Mouse (Mus musculus) retina, postnatal 7 days (tissue): ENCODE data around the gene Lrch4.

Source experiments
- DNase-seq: peaks from one replicate; pipeline ENCODE4 v3.0.0-alpha.2; 2012; ENCODE audit warnings: low read depth, low spot score

Gene Lrch4

DNA sequence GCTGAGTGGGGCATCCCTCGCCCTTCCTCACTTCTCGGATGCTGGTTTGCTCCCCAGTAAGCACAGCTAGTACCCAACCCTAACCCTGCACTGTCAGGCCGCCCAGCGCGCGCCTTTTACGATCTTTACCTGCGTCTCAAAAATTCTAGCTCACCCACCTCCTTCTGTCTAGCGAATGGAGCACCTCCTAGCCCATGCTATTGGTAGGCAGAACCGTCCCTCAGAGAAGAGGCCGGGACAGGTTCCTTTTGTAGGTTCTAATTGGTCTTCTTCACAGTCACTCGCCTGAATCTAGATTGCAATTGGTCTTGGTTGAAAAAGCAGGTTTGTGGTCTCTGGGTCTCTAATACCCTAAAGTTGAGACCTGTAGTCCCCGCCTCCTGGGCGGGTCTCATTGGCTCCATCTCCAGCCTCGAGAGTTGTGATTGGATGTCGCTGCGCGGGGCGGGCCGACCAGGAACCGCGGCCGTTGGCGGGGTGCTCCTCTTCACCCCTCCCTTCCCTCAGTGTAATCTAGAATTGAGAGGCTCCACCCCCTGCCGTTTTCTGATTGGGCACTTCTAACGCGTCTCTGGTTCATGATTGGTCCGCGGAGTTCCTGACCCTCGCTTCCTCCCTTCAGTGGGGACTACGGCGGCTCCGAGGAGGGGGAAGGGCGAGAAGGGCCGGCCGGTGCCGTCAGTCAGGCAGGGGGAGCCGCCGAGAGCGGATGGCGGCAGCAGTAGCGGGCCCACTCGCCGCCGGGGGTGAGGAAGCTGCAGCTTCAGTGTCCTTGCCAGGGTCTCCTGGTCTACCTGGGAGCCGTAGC lies at the start of gene Lrch4, which contains the start of the genes Fbxo24 and Gm20605:
TSS of gene Lrch4 (plus strand) at position 624 of the 808 bp plus-strand sequence.
TSS of gene Fbxo24 (minus strand) at position 505 of the 808 bp plus-strand sequence.
TSS of gene Gm20605 (plus strand) at position 678 of the 808 bp plus-strand sequence.
- peak; percentile 99 for DNase-seq

DNA sequence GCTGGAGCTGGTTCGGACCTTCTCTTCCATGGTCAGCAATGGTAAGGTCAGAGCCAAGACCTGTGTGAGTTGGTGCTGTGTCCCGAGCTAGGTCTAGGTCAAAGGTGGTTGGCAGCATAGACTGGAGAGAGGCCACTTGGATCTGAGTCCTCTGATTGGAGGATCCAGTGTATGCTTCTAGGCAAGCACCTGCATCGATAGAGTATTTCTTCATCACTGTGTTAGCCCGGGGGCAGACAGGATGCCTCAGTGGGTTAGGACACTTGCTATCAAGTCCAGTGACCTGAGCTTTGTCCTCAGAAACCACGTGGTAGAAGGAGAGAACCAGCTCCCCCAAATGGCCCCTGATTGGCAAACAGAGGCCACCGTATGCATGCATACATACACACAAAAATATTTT lies 48.7 kb upstream of the Lrch4 start:
- DNase-seq = no peak

GRCm38 (mm10) chr5:137582702-137583101 lies 46.2 kb upstream of the Lrch4 start:
- no peak for DNase-seq

DNA sequence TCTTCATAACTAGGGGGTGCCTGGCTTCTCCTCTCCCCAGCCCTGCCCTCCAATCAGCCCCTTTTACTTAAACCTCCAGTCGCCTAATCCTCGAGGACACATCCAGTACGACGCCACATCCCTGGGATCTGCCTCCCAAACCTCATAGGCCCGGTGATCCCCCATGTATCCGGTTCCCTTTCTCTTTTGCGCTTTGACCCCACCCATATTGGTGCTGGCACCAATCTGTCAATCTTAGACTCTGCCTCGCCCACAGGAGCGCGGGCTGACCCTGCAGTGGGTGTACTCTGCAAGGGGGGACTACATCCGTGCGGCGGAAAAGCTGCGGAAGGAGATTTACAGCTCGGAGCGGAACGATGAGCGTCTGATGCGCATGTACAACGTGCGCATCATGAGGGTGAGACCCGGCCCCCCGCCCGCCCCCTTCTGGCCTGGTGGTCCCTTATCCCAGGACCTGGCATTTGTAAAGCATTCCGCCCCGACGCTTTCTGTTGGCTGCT lies 45.2 kb upstream of the Lrch4 start:
- DNase-seq = peak; percentile 40

DNA sequence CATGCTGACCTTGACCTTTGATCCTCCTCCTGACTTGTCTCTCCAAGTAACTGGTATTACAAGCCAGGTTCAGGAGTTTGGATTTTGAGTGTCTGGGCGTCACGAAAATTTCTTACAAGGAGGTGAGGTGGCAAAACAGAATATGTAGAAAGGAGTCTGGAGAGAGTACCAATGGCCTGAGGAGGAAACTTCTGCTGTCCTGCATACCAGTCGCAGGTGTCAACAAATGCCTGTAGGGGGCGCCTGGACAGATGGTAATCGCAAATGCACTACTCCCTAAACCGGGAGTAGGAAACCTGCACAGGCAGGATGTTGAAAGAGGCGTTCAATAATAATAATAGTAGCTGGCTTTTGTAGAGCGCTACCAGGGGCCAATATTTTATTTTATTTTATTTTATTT lies 43.9 kb upstream of the Lrch4 start:
- peak; percentile 54 for DNase-seq

DNA sequence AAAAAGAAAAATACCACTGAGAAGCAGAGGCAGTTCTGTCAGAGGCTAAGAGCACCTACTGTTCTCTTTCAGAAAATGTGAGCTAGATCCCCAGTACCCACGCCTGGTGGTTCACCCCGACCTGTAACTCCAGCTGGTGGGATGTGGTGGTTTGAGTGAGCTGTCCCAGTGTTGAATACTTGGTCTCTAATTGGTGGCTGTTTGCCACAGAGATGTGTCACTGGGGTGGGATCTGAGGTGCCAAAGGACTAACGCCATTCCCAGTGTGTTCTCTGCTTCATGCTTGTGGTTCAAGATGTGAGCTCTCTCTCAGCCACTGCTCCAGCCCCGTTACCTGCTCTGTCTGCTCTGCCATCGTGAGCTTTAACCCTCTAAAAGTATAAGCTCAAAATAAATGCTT lies 38.4 kb upstream of the Lrch4 start:
- no peak for DNase-seq

- DNase-seq = no peak
Observed at GRCm38 (mm10) chr5:137595921-137596320, 33.0 kb upstream of the Lrch4 start.

GRCm38 (mm10) chr5:137596601-137597261 lies 32.2 kb upstream of the Lrch4 start:
- no peak for DNase-seq

- DNase-seq = no peak
Observed at GRCm38 (mm10) chr5:137597625-137598024, 31.3 kb upstream of the Lrch4 start.

DNA sequence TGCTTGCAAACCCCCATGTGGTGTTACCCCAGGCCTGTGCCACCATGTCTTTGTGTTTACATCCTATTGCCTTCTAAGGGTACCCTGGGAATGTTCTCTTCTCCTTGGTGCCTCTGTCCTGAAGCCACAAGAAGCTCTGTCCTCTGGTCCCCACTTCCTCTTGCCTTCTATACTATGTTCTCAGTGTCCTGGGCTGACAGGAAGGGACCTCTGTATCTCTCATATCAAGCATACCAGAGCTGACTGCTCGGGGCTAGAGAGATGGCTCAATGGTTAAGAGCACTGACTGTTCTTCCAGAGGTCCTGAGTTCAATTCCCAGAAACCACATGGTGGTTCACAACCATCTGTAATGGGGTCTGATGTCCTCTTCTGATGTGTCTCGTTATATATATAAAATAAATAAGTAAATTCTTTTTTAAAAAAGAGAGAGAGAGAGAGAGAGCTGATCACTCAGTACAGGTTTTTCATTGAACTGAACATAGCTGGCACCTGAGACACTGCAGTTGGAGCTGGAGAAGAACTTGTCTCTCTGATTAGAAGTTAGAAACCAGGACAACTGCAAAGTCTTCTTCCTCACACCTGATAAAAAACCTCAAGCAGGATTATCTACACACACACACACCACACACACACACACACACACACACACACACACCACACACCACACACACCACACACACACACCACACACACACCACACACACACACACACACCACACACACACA lies 30.7 kb upstream of the Lrch4 start:
- no peak for DNase-seq

DNA sequence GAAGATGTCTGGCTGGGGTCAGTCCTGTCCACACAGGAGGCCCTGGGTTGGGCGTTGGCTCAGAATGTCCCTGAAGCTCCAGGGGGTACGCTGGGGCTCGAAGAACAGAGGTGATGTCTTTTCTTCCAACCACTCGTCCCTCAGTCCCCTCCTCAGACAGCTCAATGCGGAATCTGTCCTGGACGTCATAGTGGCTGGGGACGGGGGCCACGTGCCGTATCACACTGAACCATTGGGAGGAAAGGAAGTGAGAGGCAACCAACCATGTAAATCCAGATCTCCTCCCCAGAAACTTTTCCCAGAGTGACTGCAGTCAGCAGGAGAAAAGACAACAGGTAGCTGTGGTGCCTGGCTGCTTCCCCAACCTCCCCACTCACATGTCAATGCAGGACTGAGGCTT lies 29.3 kb upstream of the Lrch4 start:
- no peak for DNase-seq

- no peak for DNase-seq
Observed at GRCm38 (mm10) chr5:137600281-137600618, 28.7 kb upstream of the Lrch4 start.

GRCm38 (mm10) chr5:137600619-137601364 lies 28.1 kb upstream of the Lrch4 start, which contains the start of gene Mospd3:
Gene Mospd3 (minus strand): TSS chr5:137601058.
- peak; percentile 93 for DNase-seq

GRCm38 (mm10) chr5:137601365-137601729 lies 27.6 kb upstream of the Lrch4 start:
- DNase-seq = no peak

- no peak for DNase-seq
Observed at GRCm38 (mm10) chr5:137607860-137608653, 20.9 kb upstream of the Lrch4 start.

GRCm38 (mm10) chr5:137608654-137609190 lies 20.2 kb upstream of the Lrch4 start:
- DNase-seq = no peak

- DNase-seq = no peak
Observed at GRCm38 (mm10) chr5:137609292-137609691, 19.6 kb upstream of the Lrch4 start.

DNA sequence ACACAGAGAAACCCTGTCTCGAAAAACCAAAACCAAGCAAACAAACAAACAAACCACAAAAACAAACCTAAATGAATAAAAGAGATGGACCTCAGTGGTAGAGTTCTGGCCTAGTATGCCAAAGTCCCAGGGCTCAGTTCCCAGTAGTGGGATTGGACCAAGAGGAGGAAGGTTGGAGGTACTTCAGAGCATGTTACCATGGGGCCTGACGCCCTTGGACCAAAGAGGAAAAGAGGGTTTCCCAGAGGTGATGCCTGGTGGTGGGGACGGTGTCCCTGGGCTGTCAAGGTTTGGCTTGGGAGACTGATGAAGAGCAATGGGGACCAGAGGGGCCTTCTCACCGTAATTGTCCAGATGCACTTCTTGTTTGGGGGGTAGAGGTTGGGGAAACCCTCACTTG lies 18.9 kb upstream of the Lrch4 start:
- DNase-seq = no peak

- DNase-seq = no peak
Observed at GRCm38 (mm10) chr5:137610548-137611244, 18.2 kb upstream of the Lrch4 start.

- no peak for DNase-seq
Observed at GRCm38 (mm10) chr5:137611245-137611602, 17.7 kb upstream of the Lrch4 start.
